Comparison of ENCODE assay signal across 19 mouse cellular contexts in genomic region chr2:73759899-73760298, GRCm38 (mm10). TPM values are rescaled to one million over a fixed set of nuclear protein-coding genes. Genes with fewer than 3 reads are reported as not detected.
"Had no signal": no experiment of that assay in that cellular context is flagged by ENCODE, and none has a peak within 500 bp of the region (broad histone marks: within the 10 kb centered on the region; RNA-seq: fewer than 3 reads in every experiment).

No protein-coding gene starts in this region.

- H3K27me3 ChIP-seq: limb, embryonic 15.5 days; liver, embryonic 12.5 days; midbrain, embryonic 12.5 days; neural tube, embryonic 13.5 days; neural tube, embryonic 15.5 days had no signal

- H3K9me3 ChIP-seq: liver, embryonic 12.5 days; neural tube, embryonic 13.5 days; neural tube, embryonic 15.5 days had no signal

- H3K4me2 ChIP-seq: limb, embryonic 15.5 days; midbrain, embryonic 12.5 days; neural tube, embryonic 13.5 days; neural tube, embryonic 15.5 days had no signal

- H3K4me3 ChIP-seq: limb, embryonic 15.5 days; liver, embryonic 12.5 days; midbrain, embryonic 10.5 days; midbrain, embryonic 12.5 days; myocyte; neural tube, embryonic 13.5 days; neural tube, embryonic 15.5 days had no signal

- H3K27ac ChIP-seq: limb, embryonic 15.5 days; liver, embryonic 12.5 days; liver, embryonic 14.5 days; midbrain, embryonic 10.5 days; midbrain, embryonic 12.5 days; neural tube, embryonic 13.5 days; neural tube, embryonic 15.5 days had no signal

- H3K9ac ChIP-seq: limb, embryonic 15.5 days; liver, embryonic 12.5 days; liver, embryonic 14.5 days; midbrain, embryonic 12.5 days; neural tube, embryonic 13.5 days; neural tube, embryonic 15.5 days had no signal

- H3K36me3 ChIP-seq: liver, embryonic 12.5 days; neural tube, embryonic 15.5 days had no signal

- DNase-seq: midbrain, embryonic 14.5 days; retina, postnatal 1 day; right cerebral cortex, adult 18-20 months; right cerebral cortex, postnatal 25 days; right cerebral cortex, postnatal 4 days; spleen, adult 18-20 months; thymus, adult 18-20 months; thymus, postnatal 14 days; thymus, postnatal 36 days had no signal

- ATAC-seq: liver, embryonic 12.5 days; midbrain, embryonic 16.5 days had no signal

RNA-seq across cellular contexts. Expression of gene Chn1, which starts 15.2 kb away (rescaled TPM):
- polyA plus RNA-seq: liver, adult 2 months had no signal
